Mouse (Mus musculus): Measurements from ENCODE around the gene Srebf2. TPM values are rescaled to one million over a fixed set of nuclear protein-coding genes. Genes with fewer than 3 reads are reported as not detected.

The Srebf2 gene
- polyA plus RNA-seq, 1 experiment = 205 TPM

GRCm38 (mm10) chr15:82186931-82187330 lies 40.0 kb downstream of the Srebf2 start:
- peaks cover 6% of the 10 kb centered on the region for H3K9me3 ChIP-seq (replicated peaks; ENCODE audit: control insufficient read depth, insufficient read depth, low read length, poor library complexity, severe bottlenecking)
- H3K27ac ChIP-seq (ENCODE audit: insufficient read depth, low read length) = peak overlapping the region; percentile 64
- no peak overlapping the region for H3K9ac ChIP-seq (ENCODE audit: low read depth, poor library complexity, severe bottlenecking)
- TF ChIP-seq EP300 (IDR thresholded peaks at IDR 0.05; ENCODE audit: insufficient read depth, low read depth, low read length) (no peak), CTCF (IDR thresholded peaks at IDR 0.05; ENCODE audit: low read depth, low read length) (no peak), POLR2A (IDR thresholded peaks at IDR 0.05; ENCODE audit: insufficient read depth, low read length) (no peak)
- H3K27me3 ChIP-seq (ENCODE audit: control insufficient read depth, insufficient read depth, low read length, poor library complexity, severe bottlenecking) = no peaks in the 10 kb centered on the region
- H3K36me3 ChIP-seq (ENCODE audit: control insufficient read depth, insufficient read depth, low read length, poor library complexity, severe bottlenecking) = peaks cover 42% of the 10 kb centered on the region
- H3K4me3 ChIP-seq (ENCODE audit: low read depth, low read length) = no peak overlapping the region
- H3K4me1 ChIP-seq (ENCODE audit: control insufficient read depth, insufficient read depth, low read length) = peaks cover 2% of the 10 kb centered on the region

DNA sequence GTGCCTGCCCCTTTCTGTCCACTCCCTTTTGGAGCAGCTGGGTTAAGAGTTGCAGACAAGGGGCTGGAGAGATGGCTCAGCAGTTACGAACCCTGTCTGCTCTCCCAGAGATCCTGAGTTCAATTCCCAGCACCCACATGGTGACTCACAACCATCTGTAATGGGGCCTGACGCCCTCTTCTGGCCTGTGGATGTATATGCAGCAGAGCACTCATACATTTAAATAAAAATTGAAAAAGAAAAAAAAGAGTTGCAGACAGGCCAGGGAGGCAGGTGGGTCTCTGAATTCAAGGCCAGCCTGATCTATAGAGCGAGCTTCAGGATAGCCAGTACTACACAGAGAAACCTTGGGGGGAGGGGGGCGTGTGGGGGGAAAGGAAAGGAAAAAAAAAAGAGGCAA lies 40.4 kb downstream of the Srebf2 start:
- Histone ChIP-seq H3K4me1 (ENCODE audit: control insufficient read depth, insufficient read depth, low read length) (peaks cover 2% of the 10 kb centered on the region), H3K36me3 (ENCODE audit: control insufficient read depth, insufficient read depth, low read length, poor library complexity, severe bottlenecking) (peaks cover 41% of the 10 kb centered on the region), H3K9me3 (replicated peaks; ENCODE audit: control insufficient read depth, insufficient read depth, low read length, poor library complexity, severe bottlenecking) (peaks cover 1% of the 10 kb centered on the region), H3K4me3 (ENCODE audit: low read depth, low read length) (no peak overlapping the region), H3K27me3 (ENCODE audit: control insufficient read depth, insufficient read depth, low read length, poor library complexity, severe bottlenecking) (no peaks in the 10 kb centered on the region), H3K9ac (ENCODE audit: low read depth, poor library complexity, severe bottlenecking) (no peak overlapping the region), H3K27ac (ENCODE audit: insufficient read depth, low read length) (peak overlapping the region; percentile 64)
- TF ChIP-seq EP300 (IDR thresholded peaks at IDR 0.05; ENCODE audit: insufficient read depth, low read depth, low read length) (no peak), POLR2A (IDR thresholded peaks at IDR 0.05; ENCODE audit: insufficient read depth, low read length) (no peak), CTCF (IDR thresholded peaks at IDR 0.05; ENCODE audit: low read depth, low read length) (no peak)

GRCm38 (mm10) chr15:82187924-82188323 lies 40.9 kb downstream of the Srebf2 start:
- Histone ChIP-seq H3K4me3 (ENCODE audit: low read depth, low read length) (no peak overlapping the region), H3K27me3 (ENCODE audit: control insufficient read depth, insufficient read depth, low read length, poor library complexity, severe bottlenecking) (no peaks in the 10 kb centered on the region), H3K9me3 (replicated peaks; ENCODE audit: control insufficient read depth, insufficient read depth, low read length, poor library complexity, severe bottlenecking) (no peaks in the 10 kb centered on the region), H3K4me1 (ENCODE audit: control insufficient read depth, insufficient read depth, low read length) (peaks cover 2% of the 10 kb centered on the region), H3K36me3 (ENCODE audit: control insufficient read depth, insufficient read depth, low read length, poor library complexity, severe bottlenecking) (peaks cover 39% of the 10 kb centered on the region), H3K27ac (ENCODE audit: insufficient read depth, low read length) (peak overlapping the region; percentile 64), H3K9ac (ENCODE audit: low read depth, poor library complexity, severe bottlenecking) (no peak overlapping the region)
- TF ChIP-seq CTCF (IDR thresholded peaks at IDR 0.05; ENCODE audit: low read depth, low read length) (no peak), EP300 (IDR thresholded peaks at IDR 0.05; ENCODE audit: insufficient read depth, low read depth, low read length) (peak; percentile 58; the same call in 1 of the 2 replicates)

GRCm38 (mm10) chr15:82188481-82189240 lies 41.7 kb downstream of the Srebf2 start:
- H3K36me3 ChIP-seq (ENCODE audit: control insufficient read depth, insufficient read depth, low read length, poor library complexity, severe bottlenecking) = peaks cover 41% of the 10 kb centered on the region
- no peaks in the 10 kb centered on the region for H3K9me3 ChIP-seq (replicated peaks; ENCODE audit: control insufficient read depth, insufficient read depth, low read length, poor library complexity, severe bottlenecking)
- no peak overlapping the region for H3K4me3 ChIP-seq (ENCODE audit: low read depth, low read length)
- no peaks in the 10 kb centered on the region for H3K27me3 ChIP-seq (ENCODE audit: control insufficient read depth, insufficient read depth, low read length, poor library complexity, severe bottlenecking)
- H3K9ac ChIP-seq (ENCODE audit: low read depth, poor library complexity, severe bottlenecking) = no peak overlapping the region
- no peak for TF ChIP-seq EP300 (IDR thresholded peaks at IDR 0.05; ENCODE audit: insufficient read depth, low read depth, low read length)
- no peak for TF ChIP-seq POLR2A (IDR thresholded peaks at IDR 0.05; ENCODE audit: insufficient read depth, low read length)
- no peak for TF ChIP-seq CTCF (IDR thresholded peaks at IDR 0.05; ENCODE audit: low read depth, low read length)
- peaks cover 2% of the 10 kb centered on the region for H3K4me1 ChIP-seq (ENCODE audit: control insufficient read depth, insufficient read depth, low read length)
- peak overlapping the region; percentile 55; the same call in 1 of the 2 replicates for H3K27ac ChIP-seq (ENCODE audit: insufficient read depth, low read length)

DNA sequence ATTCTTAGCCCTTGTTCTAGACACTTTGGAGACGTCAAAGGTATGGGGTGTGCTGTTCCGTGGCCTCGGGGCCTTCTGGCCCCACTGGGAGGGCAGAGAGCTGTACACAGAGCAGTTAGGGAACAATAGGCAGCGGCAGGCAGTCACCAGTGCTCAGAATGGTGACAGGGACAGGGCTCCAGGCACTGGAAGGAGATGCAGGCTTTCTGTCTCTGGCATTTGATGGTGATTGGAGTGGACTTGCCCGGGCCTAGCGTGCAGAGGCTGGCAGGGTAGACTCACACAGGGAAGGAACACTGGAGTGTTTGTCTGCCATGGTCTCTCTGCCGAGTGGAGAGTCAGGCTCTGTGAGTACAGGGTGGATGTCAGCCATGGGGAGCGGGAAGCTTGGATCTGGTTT lies 45.6 kb downstream of the Srebf2 start:
- peaks cover 2% of the 10 kb centered on the region for H3K4me1 ChIP-seq (ENCODE audit: control insufficient read depth, insufficient read depth, low read length)
- 0 out of 2 replicates have a peak overlapping the region, but pooled peaks have one; percentile 12 for H3K27ac ChIP-seq (ENCODE audit: insufficient read depth, low read length)
- no peaks in the 10 kb centered on the region for H3K9me3 ChIP-seq (replicated peaks; ENCODE audit: control insufficient read depth, insufficient read depth, low read length, poor library complexity, severe bottlenecking)
- TF ChIP-seq POLR2A (IDR thresholded peaks at IDR 0.05; ENCODE audit: insufficient read depth, low read length) (no peak), CTCF (IDR thresholded peaks at IDR 0.05; ENCODE audit: low read depth, low read length) (no peak), EP300 (IDR thresholded peaks at IDR 0.05; ENCODE audit: insufficient read depth, low read depth, low read length) (peak; percentile 67; the same call in 1 of the 2 replicates)
- H3K36me3 ChIP-seq (ENCODE audit: control insufficient read depth, insufficient read depth, low read length, poor library complexity, severe bottlenecking) = peaks cover 57% of the 10 kb centered on the region
- no peak overlapping the region for H3K4me3 ChIP-seq (ENCODE audit: low read depth, low read length)
- no peak overlapping the region for H3K9ac ChIP-seq (ENCODE audit: low read depth, poor library complexity, severe bottlenecking)
- no peaks in the 10 kb centered on the region for H3K27me3 ChIP-seq (ENCODE audit: control insufficient read depth, insufficient read depth, low read length, poor library complexity, severe bottlenecking)

- Histone ChIP-seq H3K9me3 (replicated peaks; ENCODE audit: control insufficient read depth, insufficient read depth, low read length, poor library complexity, severe bottlenecking) (no peaks in the 10 kb centered on the region), H3K9ac (ENCODE audit: low read depth, poor library complexity, severe bottlenecking) (no peak overlapping the region), H3K36me3 (ENCODE audit: control insufficient read depth, insufficient read depth, low read length, poor library complexity, severe bottlenecking) (peaks cover 71% of the 10 kb centered on the region), H3K4me1 (ENCODE audit: control insufficient read depth, insufficient read depth, low read length) (peaks cover 2% of the 10 kb centered on the region), H3K4me3 (ENCODE audit: low read depth, low read length) (no peak overlapping the region), H3K27ac (ENCODE audit: insufficient read depth, low read length) (no peak overlapping the region), H3K27me3 (ENCODE audit: control insufficient read depth, insufficient read depth, low read length, poor library complexity, severe bottlenecking) (no peaks in the 10 kb centered on the region)
- TF ChIP-seq EP300 (IDR thresholded peaks at IDR 0.05; ENCODE audit: insufficient read depth, low read depth, low read length) = no peak
Measured at GRCm38 (mm10) chr15:82196300-82196699, 49.3 kb downstream of the Srebf2 start.

All from ES-Bruce4 (cell line).